Mouse (Mus musculus) limb, embryonic 15.5 days (tissue): Measurements from ENCODE around the gene Klf7. TPM values are rescaled to one million over a fixed set of nuclear protein-coding genes. Genes with fewer than 3 reads are reported as not detected.

Experiments used
- ATAC-seq: fragments of 200-750 bp; cut with Nextera tagmentation; 2 replicates; pipeline ENCODE4 v1.8.0; 2017; ENCODE audit warnings: low read depth, moderate TSS enrichment; ENCODE audit not compliant: insufficient number of reproducible peaks, low FRiP score, low TSS enrichment
- H3K27ac ChIP-seq: fragments of 300-500 bp; sonication (generic); 2 replicates; pipeline ENCODE4 v1.5.1; 2015; ENCODE audit warnings: moderate library complexity, mild to moderate bottlenecking, inconsistent platforms
- H3K27me3 ChIP-seq: fragments of 300-500 bp; sonication (generic); 2 replicates; pipeline ENCODE4 v1.6.1; 2015; ENCODE audit warnings: inconsistent platforms
- H3K36me3 ChIP-seq: fragments of 300-500 bp; sonication (generic); 2 replicates; pipeline ENCODE4 v1.6.1; 2015; ENCODE audit warnings: inconsistent platforms
- H3K4me1 ChIP-seq: fragments of 300-500 bp; sonication (generic); 2 replicates; pipeline ENCODE4 v1.6.1; 2015; ENCODE audit warnings: inconsistent platforms
- H3K4me2 ChIP-seq: fragments of 300-500 bp; sonication (generic); 2 replicates; pipeline ENCODE4 v1.6.1; 2015; ENCODE audit warnings: mild to moderate bottlenecking, inconsistent platforms
- H3K4me3 ChIP-seq: fragments of 300-500 bp; sonication (generic); 2 replicates; pipeline ENCODE4 v1.5.1; 2015; ENCODE audit warnings: mild to moderate bottlenecking, inconsistent platforms
- H3K9ac ChIP-seq: fragments of 300-500 bp; sonication (generic); 2 replicates; pipeline ENCODE4 v1.6.1; 2015; ENCODE audit warnings: inconsistent platforms
- H3K9me3 ChIP-seq: fragments of 300-500 bp; sonication (generic); 2 replicates; pipeline ENCODE4 v1.6.1; 2016; ENCODE audit warnings: inconsistent platforms
- WGBS: fragments of 180-500 bp; shearing (Covaris S2); methylation state at CpG from one replicate; pipeline ENCODE4 v1.1.7; 2015; 5-methylcytosine and 5-hydroxymethylcytosine counted together
- polyA plus RNA-seq: library from polyadenylated mRNA; unstranded; fragments of >200 nt; fragmentation: Nextera tagmentation; extraction: Ambion mirVana; gene quantifications from 2 replicates; pipeline ENCODE4 v1.2.1, GENCODE M21; 2015

Klf7 gene
- polyA plus RNA-seq, 1 experiment from 2014 or later = 22.5 TPM

GRCm38 (mm10) chr1:64056541-64056940 lies 65.5 kb downstream of the Klf7 start:
- Histone ChIP-seq H3K4me1 (peaks cover 15% of the 10 kb centered on the region), H3K9ac (no peak overlapping the region), H3K4me3 (no peak overlapping the region), H3K4me2 (no peak overlapping the region), H3K9me3 (no peaks in the 10 kb centered on the region), H3K27ac (no peak overlapping the region), H3K36me3 (no peaks in the 10 kb centered on the region), H3K27me3 (no peaks in the 10 kb centered on the region)
- ATAC-seq = no peak
- WGBS = 78% methylated on average over 2 of the region's 2 CpGs

GRCm38 (mm10) chr1:64055978-64056377 lies 66.1 kb downstream of the Klf7 start:
- H3K9me3 ChIP-seq = no peaks in the 10 kb centered on the region
- H3K4me2 ChIP-seq = no peak overlapping the region
- WGBS = 91% methylated on average over 4 of the region's 4 CpGs
- H3K4me3 ChIP-seq = no peak overlapping the region
- no peak for ATAC-seq
- H3K36me3 ChIP-seq = no peaks in the 10 kb centered on the region
- no peak overlapping the region for H3K9ac ChIP-seq
- no peak overlapping the region for H3K27ac ChIP-seq
- no peaks in the 10 kb centered on the region for H3K27me3 ChIP-seq
- peaks cover 10% of the 10 kb centered on the region for H3K4me1 ChIP-seq

DNA sequence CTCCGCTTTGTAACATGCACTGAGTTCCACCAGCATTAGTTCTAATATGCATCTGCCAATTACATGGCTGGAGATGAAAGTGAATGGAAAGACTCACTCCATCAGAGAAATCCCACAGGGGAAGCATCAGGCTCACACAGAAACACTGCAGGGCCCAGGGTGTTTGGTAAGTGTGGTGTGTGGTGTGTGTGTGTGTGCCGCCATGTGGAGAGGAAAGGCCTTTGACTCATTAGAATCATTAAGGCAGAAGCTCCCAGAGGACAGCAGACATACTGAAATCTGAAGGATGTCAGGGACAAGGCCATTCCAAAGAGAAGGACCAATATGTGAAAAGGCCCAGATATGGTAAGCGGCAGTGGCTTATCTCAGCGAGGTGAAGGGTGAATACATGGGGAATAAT lies 66.9 kb downstream of the Klf7 start:
- Histone ChIP-seq H3K4me1 (peaks cover 2% of the 10 kb centered on the region), H3K9ac (no peak overlapping the region), H3K4me3 (no peak overlapping the region), H3K36me3 (no peaks in the 10 kb centered on the region), H3K27ac (no peak overlapping the region), H3K27me3 (no peaks in the 10 kb centered on the region), H3K4me2 (no peak overlapping the region), H3K9me3 (no peaks in the 10 kb centered on the region)
- no peak for ATAC-seq
- 88% methylated on average over 4 of the region's 4 CpGs for WGBS

DNA sequence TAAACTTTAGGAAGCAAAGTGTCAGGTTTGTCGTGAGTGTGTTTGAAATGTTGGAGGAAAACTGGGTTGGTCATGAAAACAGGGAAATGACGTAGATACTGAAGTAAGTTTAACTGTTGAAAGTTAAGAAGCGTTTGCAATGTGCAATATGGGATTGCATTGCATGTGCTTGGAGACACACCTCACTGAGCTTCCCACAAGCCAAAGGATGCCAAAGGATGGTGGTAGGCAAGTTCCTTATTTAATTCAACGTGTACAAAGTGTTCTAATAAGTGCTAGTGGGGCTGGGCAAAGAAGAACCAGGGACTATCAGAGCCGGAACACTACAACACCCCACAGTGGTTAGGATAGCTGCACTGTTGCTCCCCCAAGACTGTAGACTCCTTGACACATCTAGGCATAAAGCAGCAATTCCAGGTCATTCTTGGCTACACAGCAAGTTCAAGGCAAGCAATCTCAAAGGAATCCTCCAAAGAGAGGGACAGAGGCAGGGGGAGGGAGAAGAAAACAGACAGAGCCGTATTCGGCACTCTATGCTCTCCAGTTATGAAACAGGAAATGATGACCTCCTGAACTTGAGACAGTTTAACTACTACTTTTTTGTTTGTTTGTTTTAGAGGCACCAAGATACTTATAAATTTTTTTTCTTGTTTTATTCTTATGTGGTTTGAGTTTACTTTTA lies 69.9 kb downstream of the Klf7 start:
- H3K9me3 ChIP-seq = no peaks in the 10 kb centered on the region
- H3K4me3 ChIP-seq = no peak overlapping the region
- no peaks in the 10 kb centered on the region for H3K4me1 ChIP-seq
- H3K9ac ChIP-seq = no peak overlapping the region
- no peaks in the 10 kb centered on the region for H3K36me3 ChIP-seq
- H3K27ac ChIP-seq = no peak overlapping the region
- no peaks in the 10 kb centered on the region for H3K27me3 ChIP-seq
- H3K4me2 ChIP-seq = no peak overlapping the region
- WGBS = 71% methylated on average over 7 of the region's 7 CpGs
- no peak for ATAC-seq

DNA sequence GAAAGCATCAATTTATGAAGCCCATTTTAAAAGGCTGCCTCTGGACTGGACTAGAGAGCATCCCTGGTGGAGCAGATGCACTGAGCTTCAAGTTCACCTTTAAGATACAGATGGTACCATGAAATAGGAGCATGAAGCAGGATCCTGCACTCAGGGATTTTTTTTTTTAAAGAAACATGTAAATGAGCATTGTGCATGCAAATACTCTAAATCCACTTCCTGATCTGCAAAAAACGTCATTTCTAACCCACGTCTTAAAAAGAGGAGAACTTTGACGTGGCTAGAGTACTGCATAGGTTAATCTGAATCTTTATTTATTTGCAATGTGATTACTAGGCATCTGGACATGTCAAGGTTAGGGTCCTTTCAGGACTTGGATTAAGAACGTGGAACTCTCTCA lies 73.5 kb downstream of the Klf7 start:
- no peak overlapping the region for H3K9ac ChIP-seq
- H3K4me3 ChIP-seq = no peak overlapping the region
- no peak overlapping the region for H3K27ac ChIP-seq
- 79% methylated on average over 4 of the region's 4 CpGs for WGBS
- no peaks in the 10 kb centered on the region for H3K9me3 ChIP-seq
- H3K4me1 ChIP-seq = peaks cover 1% of the 10 kb centered on the region; the same call in 1 of the 2 replicates
- ATAC-seq = no peak
- H3K27me3 ChIP-seq = no peaks in the 10 kb centered on the region
- no peak overlapping the region for H3K4me2 ChIP-seq
- H3K36me3 ChIP-seq = no peaks in the 10 kb centered on the region

- Histone ChIP-seq H3K4me1 (peaks cover 2% of the 10 kb centered on the region; the same call in 1 of the 2 replicates), H3K27me3 (no peaks in the 10 kb centered on the region), H3K36me3 (no peaks in the 10 kb centered on the region), H3K9me3 (no peaks in the 10 kb centered on the region), H3K27ac (no peak overlapping the region), H3K9ac (no peak overlapping the region), H3K4me3 (no peak overlapping the region), H3K4me2 (no peak overlapping the region)
- ATAC-seq = no peak
Observed at GRCm38 (mm10) chr1:64046802-64047156, 75.3 kb downstream of the Klf7 start.

DNA sequence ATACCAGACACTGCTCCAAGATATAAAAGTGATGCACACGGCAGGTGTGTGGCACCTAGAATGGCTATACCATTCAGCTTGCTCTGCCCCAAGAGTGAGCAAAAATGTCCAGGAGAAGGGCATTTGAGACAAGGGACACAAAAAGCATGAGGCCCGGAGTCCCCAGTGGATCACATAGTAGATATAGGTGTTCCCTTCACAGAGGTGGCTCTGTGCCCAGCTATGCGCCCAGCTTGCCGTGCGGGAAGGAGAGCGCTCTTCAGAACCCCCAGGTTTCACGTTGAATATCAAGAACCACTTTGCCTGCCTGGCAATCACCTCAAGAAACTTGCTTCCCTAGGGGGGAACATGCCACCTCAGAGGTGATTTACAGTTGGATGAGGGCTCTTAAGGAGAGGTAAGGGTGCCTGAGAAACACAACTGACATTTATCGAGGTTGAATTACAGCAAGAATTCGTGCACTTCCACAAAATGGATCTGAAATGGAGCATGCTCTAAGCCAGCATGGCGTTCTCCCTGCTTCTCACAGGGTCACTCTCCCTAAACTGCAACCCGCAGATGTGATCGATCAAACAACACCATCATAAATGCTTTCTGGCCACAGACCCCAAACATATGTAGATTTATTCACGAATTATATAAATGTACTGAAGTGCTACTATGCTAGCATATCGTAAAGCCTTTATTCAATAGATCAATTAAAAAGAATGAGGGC lies 75.8 kb downstream of the Klf7 start:
- Histone ChIP-seq H3K36me3 (no peaks in the 10 kb centered on the region), H3K9ac (no peak overlapping the region), H3K27me3 (no peaks in the 10 kb centered on the region), H3K27ac (no peak overlapping the region), H3K4me3 (no peak overlapping the region), H3K4me1 (peaks cover 2% of the 10 kb centered on the region; the same call in 1 of the 2 replicates), H3K4me2 (no peak overlapping the region), H3K9me3 (no peaks in the 10 kb centered on the region)
- ATAC-seq = no peak
- WGBS = 75% methylated on average over 14 of the region's 14 CpGs

GRCm38 (mm10) chr1:64044577-64044976 lies 77.5 kb downstream of the Klf7 start:
- H3K4me1 ChIP-seq = peaks cover 2% of the 10 kb centered on the region; the same call in 1 of the 2 replicates
- H3K4me2 ChIP-seq = no peak overlapping the region
- ATAC-seq = no peak
- H3K9me3 ChIP-seq = no peaks in the 10 kb centered on the region
- no peaks in the 10 kb centered on the region for H3K27me3 ChIP-seq
- WGBS = 44% methylated on average over 2 of the region's 2 CpGs
- peaks cover under 1% of the 10 kb centered on the region; the same call in 1 of the 2 replicates for H3K36me3 ChIP-seq
- H3K9ac ChIP-seq = no peak overlapping the region
- no peak overlapping the region for H3K4me3 ChIP-seq
- no peak overlapping the region for H3K27ac ChIP-seq

GRCm38 (mm10) chr1:64040831-64041383 lies 81.2 kb downstream of the Klf7 start:
- no peaks in the 10 kb centered on the region for H3K27me3 ChIP-seq
- peaks cover 9% of the 10 kb centered on the region for H3K36me3 ChIP-seq
- H3K9ac ChIP-seq = no peak overlapping the region
- no peak overlapping the region for H3K27ac ChIP-seq
- no peak overlapping the region for H3K4me2 ChIP-seq
- WGBS = 77% methylated on average over 5 of the region's 5 CpGs
- peak; percentile 44; the same call in 1 of the 2 replicates for ATAC-seq
- no peak overlapping the region for H3K4me3 ChIP-seq
- H3K4me1 ChIP-seq = peaks cover 2% of the 10 kb centered on the region; the same call in 1 of the 2 replicates
- no peaks in the 10 kb centered on the region for H3K9me3 ChIP-seq

- Histone ChIP-seq H3K27ac (no peak overlapping the region), H3K9me3 (no peaks in the 10 kb centered on the region), H3K27me3 (no peaks in the 10 kb centered on the region), H3K9ac (no peak overlapping the region), H3K36me3 (peaks cover 12% of the 10 kb centered on the region), H3K4me1 (peaks cover 2% of the 10 kb centered on the region; the same call in 1 of the 2 replicates), H3K4me2 (no peak overlapping the region), H3K4me3 (no peak overlapping the region)
- no peak for ATAC-seq
- 78% methylated on average over 10 of the region's 10 CpGs for WGBS
Observed at GRCm38 (mm10) chr1:64040061-64040686, 81.9 kb downstream of the Klf7 start.

DNA sequence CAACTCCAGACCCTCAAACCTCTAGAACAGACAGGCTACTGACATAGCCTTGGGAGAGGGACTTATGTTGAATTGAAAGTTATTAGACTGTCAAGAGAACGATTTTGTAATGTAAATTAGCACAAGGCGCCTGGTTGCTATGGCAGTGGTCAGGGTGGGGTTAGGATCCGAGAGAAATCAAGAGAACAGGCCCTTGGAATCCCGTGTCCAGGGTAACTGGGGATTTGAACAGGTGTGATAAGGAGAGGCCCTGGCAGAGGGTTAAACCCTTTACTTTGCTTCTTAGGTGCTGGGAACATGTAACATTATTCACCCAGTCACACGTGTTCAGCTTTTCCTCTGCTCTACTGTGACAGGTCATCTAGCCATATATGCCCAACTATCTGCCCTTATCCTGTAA lies 83.7 kb downstream of the Klf7 start:
- H3K4me2 ChIP-seq = no peak overlapping the region
- peaks cover 13% of the 10 kb centered on the region for H3K36me3 ChIP-seq
- H3K9ac ChIP-seq = no peak overlapping the region
- H3K4me3 ChIP-seq = no peak overlapping the region
- no peak for ATAC-seq
- H3K27me3 ChIP-seq = no peaks in the 10 kb centered on the region
- 83% methylated on average over 5 of the region's 5 CpGs for WGBS
- H3K4me1 ChIP-seq = no peaks in the 10 kb centered on the region
- H3K9me3 ChIP-seq = no peaks in the 10 kb centered on the region
- no peak overlapping the region for H3K27ac ChIP-seq

GRCm38 (mm10) chr1:64037800-64038199 lies 84.3 kb downstream of the Klf7 start:
- H3K4me3 ChIP-seq = no peak overlapping the region
- no peak for ATAC-seq
- 87% methylated on average over 6 of the region's 6 CpGs for WGBS
- no peak overlapping the region for H3K27ac ChIP-seq
- no peaks in the 10 kb centered on the region for H3K9me3 ChIP-seq
- H3K4me1 ChIP-seq = no peaks in the 10 kb centered on the region
- no peaks in the 10 kb centered on the region for H3K27me3 ChIP-seq
- H3K36me3 ChIP-seq = peaks cover 13% of the 10 kb centered on the region
- no peak overlapping the region for H3K4me2 ChIP-seq
- H3K9ac ChIP-seq = no peak overlapping the region
